Mouse (Mus musculus): ENCODE measurements at regions not wholly inside any gene's neighbourhood (a gene's known extent, or its start where the extent isn't known, plus 50 kb on each side); places are given as distances from the start of the nearest gene placed in this dataset.

DNA sequence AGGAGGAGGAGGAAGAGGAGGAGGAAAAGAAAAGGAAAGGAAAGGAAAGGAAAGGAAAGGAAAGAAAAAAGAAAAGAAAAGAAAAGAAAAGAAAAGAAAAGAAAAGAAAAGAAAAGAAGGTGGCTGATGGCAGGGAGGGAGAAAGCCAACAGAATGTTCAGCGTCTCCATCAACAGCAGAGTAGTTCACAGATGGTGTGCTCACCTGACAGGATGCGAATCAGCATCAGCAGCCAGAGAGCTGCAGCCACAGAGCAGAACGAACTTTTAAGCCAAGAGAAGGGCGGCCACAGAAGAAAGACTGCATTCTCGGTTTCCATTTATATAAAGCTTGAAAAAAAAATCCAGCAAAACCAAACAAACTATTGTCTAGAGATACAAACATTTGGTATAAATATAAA is 140.2 kb downstream of the Utp6 start:
- Histone ChIP-seq H3K9ac (no peak overlapping the region), H3K9me3 (no peaks in the 10 kb centered on the region), H3K4me3 (no peak overlapping the region), H3K27ac (no peak overlapping the region), H3K4me2 (no peak overlapping the region), H3K4me1 (0 out of 2 replicates have a peak, but pooled peaks cover 5% of the 10 kb centered on the region), H3K27me3 (no peaks in the 10 kb centered on the region), H3K36me3 (no peaks in the 10 kb centered on the region)
- ATAC-seq (ENCODE audit: insufficient number of reproducible peaks, low FRiP score, low TSS enrichment, low read depth), result no peak
- WGBS, result 67% methylated on average over 5 of the region's 5 CpGs

DNA sequence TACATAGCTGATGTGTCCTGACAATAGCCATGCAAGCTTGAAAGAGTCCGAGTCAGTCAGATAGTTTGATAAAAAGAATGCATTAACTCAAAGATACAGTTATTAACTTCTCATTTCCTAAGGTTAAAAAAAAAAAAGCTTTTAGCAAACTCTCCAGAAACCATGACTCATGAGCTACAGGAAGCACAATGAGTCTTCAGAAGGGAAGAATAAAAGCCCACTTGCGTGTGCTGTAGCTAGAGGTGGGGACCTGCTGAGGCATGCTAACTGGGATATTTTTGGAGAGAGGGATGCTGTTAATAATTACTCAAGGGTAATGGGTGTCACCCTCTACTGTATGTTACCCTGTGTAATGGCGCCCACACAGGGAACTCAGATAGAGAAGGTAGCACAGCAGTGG is 147.0 kb downstream of the Utp6 start:
- H3K4me3 ChIP-seq, result no peak overlapping the region
- H3K27ac ChIP-seq, result no peak overlapping the region
- H3K27me3 ChIP-seq, result no peaks in the 10 kb centered on the region
- no peaks in the 10 kb centered on the region for H3K9me3 ChIP-seq
- no peaks in the 10 kb centered on the region for H3K36me3 ChIP-seq
- H3K4me1 ChIP-seq, result no peaks in the 10 kb centered on the region
- no peak overlapping the region for H3K9ac ChIP-seq
- H3K4me2 ChIP-seq, result no peak overlapping the region
- ATAC-seq (ENCODE audit: insufficient number of reproducible peaks, low FRiP score, low TSS enrichment, low read depth), result no peak
- WGBS, result 87% methylated on average over 3 of the region's 3 CpGs

DNA sequence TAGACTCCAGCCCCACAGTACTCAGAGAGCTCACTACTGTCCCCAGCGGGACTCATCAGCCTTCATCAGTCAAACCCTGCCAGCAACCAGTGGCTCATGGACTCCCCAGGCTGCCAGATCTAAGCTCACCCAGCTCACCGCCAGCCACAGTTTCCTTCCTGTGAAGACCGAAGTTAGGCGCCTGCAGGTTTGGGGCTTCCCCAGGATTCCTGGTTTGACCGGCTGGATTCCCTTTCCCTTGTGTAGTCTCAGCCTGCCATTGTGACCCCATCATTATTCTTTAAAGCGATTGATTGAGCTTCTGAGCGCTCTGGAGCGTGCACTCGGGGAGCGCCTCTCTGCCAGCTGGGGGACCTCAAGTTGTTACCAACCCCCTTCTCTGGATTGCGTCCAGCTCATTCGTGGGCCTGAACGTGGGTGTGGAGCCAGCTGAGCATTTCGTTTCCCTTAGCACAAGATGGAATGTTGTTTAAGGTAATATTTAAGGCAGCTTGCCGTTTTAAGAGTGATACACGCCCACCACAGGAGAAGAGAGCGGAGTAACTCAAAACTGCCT is 155.2 kb downstream of the Utp6 start:
- Histone ChIP-seq H3K27ac (peak overlapping the region; percentile 91), H3K36me3 (no peaks in the 10 kb centered on the region), H3K4me2 (peak overlapping the region; percentile 31), H3K9ac (no peak overlapping the region), H3K4me3 (peak overlapping the region; percentile 12; the same call in 1 of the 2 replicates), H3K4me1 (peaks cover 60% of the 10 kb centered on the region), H3K27me3 (no peaks in the 10 kb centered on the region), H3K9me3 (no peaks in the 10 kb centered on the region)
- ATAC-seq (ENCODE audit: insufficient number of reproducible peaks, low FRiP score, low TSS enrichment, low read depth), result peak; percentile 27; the same call in 1 of the 2 replicates
- WGBS, result 6% methylated on average over 17 of the region's 17 CpGs

DNA sequence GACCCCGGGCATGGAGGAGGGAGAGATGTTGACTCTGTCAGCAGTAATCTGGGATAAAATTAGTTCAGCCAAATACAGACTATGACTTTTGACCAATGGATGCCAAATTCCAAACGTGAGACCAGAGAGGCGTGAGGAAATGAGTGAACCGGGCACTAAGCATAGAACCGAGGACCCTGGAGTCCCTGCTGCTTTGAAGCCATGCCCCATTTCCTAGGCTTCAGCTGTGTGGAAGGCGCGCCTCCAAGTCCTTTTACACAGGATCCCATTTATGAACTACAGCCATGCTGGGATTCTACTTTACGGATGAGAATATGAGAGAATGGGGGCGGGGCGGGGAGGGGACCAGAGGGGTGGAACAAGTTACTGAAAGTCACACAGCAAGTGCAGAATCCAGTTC is 155.8 kb downstream of the Utp6 start:
- Histone ChIP-seq H3K4me3 (no peak overlapping the region), H3K9me3 (no peaks in the 10 kb centered on the region), H3K4me1 (peaks cover 61% of the 10 kb centered on the region), H3K9ac (no peak overlapping the region), H3K27me3 (no peaks in the 10 kb centered on the region), H3K36me3 (no peaks in the 10 kb centered on the region), H3K4me2 (0 out of 2 replicates have a peak overlapping the region, but pooled peaks have one; percentile 12), H3K27ac (peak overlapping the region; percentile 91)
- peak; percentile 56 for ATAC-seq (ENCODE audit: insufficient number of reproducible peaks, low FRiP score, low TSS enrichment, low read depth)
- WGBS, result 39% methylated on average over 10 of the region's 10 CpGs

DNA sequence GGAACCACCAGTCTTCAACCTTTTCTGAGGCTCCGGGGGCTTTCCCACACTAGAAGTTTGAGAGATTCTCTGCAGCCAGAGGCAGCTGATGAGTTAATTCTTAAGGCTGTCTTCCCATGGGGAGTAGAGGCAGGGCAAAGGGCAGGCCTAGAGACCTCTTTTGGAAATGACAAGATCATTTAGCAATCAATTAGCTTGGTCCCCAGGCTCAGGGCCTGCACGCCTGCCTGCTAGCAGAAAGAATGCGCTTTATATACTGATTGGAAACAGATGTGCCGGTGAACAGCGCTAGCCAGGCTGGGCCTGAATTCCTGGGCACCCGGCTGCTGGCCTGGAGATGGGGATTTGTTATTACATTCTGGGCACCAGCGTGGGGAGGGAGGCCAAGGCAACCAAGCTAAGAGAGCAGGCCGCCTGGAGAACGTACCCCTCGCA is 156.2 kb downstream of the Utp6 start:
- Histone ChIP-seq H3K36me3 (no peaks in the 10 kb centered on the region), H3K4me3 (no peak overlapping the region), H3K4me2 (0 out of 2 replicates have a peak overlapping the region, but pooled peaks have one; percentile 12), H3K9me3 (no peaks in the 10 kb centered on the region), H3K27me3 (no peaks in the 10 kb centered on the region), H3K27ac (peak overlapping the region; percentile 91), H3K9ac (no peak overlapping the region), H3K4me1 (peaks cover 63% of the 10 kb centered on the region)
- peak; percentile 74 for ATAC-seq (ENCODE audit: insufficient number of reproducible peaks, low FRiP score, low TSS enrichment, low read depth)
- 15% methylated on average over 10 of the region's 10 CpGs for WGBS

DNA sequence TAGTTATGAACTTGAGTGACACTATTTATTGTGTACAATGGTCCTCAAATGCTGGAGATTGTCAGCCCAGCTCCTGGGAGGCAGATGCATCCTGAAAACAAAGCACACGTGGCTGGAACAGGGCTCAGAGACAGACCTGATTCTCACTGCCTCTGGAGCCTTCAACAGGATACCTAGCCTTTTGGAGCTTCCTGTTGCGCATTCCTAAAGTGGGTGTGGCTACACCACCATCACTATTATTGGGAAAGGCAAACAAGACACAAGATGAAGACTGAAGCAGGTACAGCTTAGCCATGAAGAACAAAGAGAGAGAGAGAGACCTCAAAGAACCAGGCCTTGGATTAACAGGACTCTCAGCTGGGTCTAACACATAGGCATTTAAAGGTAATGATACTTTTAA is 158.2 kb downstream of the Utp6 start:
- no peak overlapping the region for H3K9ac ChIP-seq
- no peaks in the 10 kb centered on the region for H3K36me3 ChIP-seq
- no peaks in the 10 kb centered on the region for H3K27me3 ChIP-seq
- H3K9me3 ChIP-seq, result no peaks in the 10 kb centered on the region
- no peak overlapping the region for H3K4me3 ChIP-seq
- no peak overlapping the region for H3K4me2 ChIP-seq
- 0 out of 2 replicates have a peak overlapping the region, but pooled peaks have one; percentile 51 for H3K27ac ChIP-seq
- 72% methylated on average over 2 of the region's 2 CpGs for WGBS
- ATAC-seq (ENCODE audit: insufficient number of reproducible peaks, low FRiP score, low TSS enrichment, low read depth), result no peak
- H3K4me1 ChIP-seq, result peaks cover 74% of the 10 kb centered on the region

DNA sequence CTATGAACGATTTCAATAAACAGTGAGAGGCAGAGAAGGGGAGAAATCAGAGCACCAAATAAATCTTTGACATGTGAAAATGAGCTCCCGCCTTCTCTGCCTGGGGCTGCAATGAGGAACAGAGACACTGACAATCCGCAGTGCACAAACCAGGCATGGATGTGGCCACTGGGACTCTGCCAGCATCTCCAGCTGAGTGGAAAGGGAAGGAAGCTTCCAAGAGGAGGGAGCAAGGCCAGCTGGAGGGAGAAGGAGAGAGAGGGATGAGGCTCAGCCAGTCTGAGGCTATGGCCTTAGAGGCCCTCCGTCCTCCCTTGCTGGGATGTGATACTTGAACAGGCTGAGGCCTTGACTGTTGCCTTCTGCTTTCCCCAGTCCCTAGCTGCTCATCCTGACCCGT is 159.2 kb downstream of the Utp6 start:
- peak overlapping the region; percentile 65 for H3K27ac ChIP-seq
- H3K4me1 ChIP-seq, result peaks cover 69% of the 10 kb centered on the region
- no peak overlapping the region for H3K4me3 ChIP-seq
- H3K9me3 ChIP-seq, result no peaks in the 10 kb centered on the region
- no peak overlapping the region for H3K4me2 ChIP-seq
- H3K27me3 ChIP-seq, result no peaks in the 10 kb centered on the region
- H3K36me3 ChIP-seq, result no peaks in the 10 kb centered on the region
- 41% methylated on average over 5 of the region's 5 CpGs for WGBS
- 0 out of 2 replicates have a peak, but pooled peaks have one; percentile 26 for ATAC-seq (ENCODE audit: insufficient number of reproducible peaks, low FRiP score, low TSS enrichment, low read depth)
- no peak overlapping the region for H3K9ac ChIP-seq

DNA sequence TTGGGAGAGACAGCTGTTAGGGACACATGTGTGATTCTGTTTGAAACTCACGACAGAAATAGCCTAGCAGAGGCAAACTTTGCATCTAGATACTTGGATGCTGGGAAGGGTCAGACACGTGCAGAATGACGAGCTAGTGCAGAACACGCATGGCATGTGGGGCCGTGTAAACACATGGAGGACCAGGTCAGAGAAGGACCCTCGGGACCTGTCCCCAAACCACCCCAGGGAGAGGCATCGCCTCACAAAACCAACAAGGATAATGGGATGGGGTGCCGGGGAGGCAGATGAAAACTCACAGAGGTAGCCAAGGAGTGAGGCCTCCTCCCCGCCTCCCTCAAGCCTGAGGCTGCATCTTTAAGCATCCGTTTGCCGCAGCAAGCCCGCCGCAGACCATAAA is 159.6 kb downstream of the Utp6 start:
- no peaks in the 10 kb centered on the region for H3K36me3 ChIP-seq
- H3K9ac ChIP-seq, result no peak overlapping the region
- peak overlapping the region; percentile 65 for H3K27ac ChIP-seq
- no peaks in the 10 kb centered on the region for H3K9me3 ChIP-seq
- no peak overlapping the region for H3K4me3 ChIP-seq
- no peaks in the 10 kb centered on the region for H3K27me3 ChIP-seq
- no peak for ATAC-seq (ENCODE audit: insufficient number of reproducible peaks, low FRiP score, low TSS enrichment, low read depth)
- peaks cover 64% of the 10 kb centered on the region for H3K4me1 ChIP-seq
- H3K4me2 ChIP-seq, result no peak overlapping the region
- WGBS, result 49% methylated on average over 13 of the region's 13 CpGs

DNA sequence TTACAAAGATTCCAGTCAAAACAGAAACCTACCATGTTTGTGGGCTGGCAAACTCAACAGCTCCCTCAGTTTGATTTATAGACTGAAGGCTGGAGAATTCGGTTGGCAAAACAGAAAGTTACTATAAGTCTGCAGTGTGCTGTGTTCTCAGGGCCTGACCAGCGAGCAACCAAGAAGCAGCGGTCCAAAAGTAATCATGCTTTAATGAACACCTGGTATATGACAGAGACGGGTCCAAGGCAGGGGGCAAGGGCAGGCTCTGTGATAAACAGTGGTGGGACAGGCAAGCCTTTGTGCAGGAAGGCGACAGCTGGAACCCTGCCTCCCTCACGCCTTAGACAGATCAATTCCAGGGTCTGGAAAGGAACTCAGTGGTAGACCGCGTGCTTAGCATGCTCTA is 161.9 kb downstream of the Utp6 start:
- peaks cover 41% of the 10 kb centered on the region for H3K4me1 ChIP-seq
- H3K4me2 ChIP-seq, result no peak overlapping the region
- H3K27me3 ChIP-seq, result no peaks in the 10 kb centered on the region
- H3K27ac ChIP-seq, result peak overlapping the region; percentile 73; the same call in 1 of the 2 replicates
- H3K4me3 ChIP-seq, result no peak overlapping the region
- ATAC-seq (ENCODE audit: insufficient number of reproducible peaks, low FRiP score, low TSS enrichment, low read depth), result no peak
- WGBS, result 41% methylated on average over 8 of the region's 8 CpGs
- no peaks in the 10 kb centered on the region for H3K9me3 ChIP-seq
- no peak overlapping the region for H3K9ac ChIP-seq
- H3K36me3 ChIP-seq, result no peaks in the 10 kb centered on the region

DNA sequence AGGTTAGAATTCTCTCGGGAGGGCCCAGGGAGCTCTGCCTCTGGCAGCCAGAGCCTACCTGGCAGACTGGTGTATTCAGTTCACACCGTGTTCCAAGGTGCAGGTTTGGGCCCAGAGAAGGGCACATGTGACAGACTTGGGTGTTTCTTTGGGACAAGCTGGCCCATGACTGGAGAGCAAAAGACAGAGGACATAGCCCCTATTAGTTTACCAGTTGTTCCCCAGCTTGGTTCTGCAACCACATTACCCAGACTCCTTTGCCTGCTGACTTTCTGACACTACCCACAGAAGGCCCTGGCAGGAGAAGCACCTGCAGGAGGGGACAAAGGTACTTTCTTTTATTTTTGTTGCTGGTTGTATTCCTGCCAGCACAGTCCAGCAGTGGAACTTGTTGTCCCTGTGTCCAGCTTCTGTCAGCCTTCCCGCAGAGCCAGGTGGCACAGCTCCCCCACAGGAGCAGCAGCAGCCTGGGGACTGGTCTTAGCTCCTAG is 173.9 kb downstream of the Utp6 start:
- Histone ChIP-seq H3K27ac (no peak overlapping the region), H3K27me3 (no peaks in the 10 kb centered on the region), H3K4me3 (no peak overlapping the region), H3K9ac (no peak overlapping the region), H3K9me3 (no peaks in the 10 kb centered on the region), H3K36me3 (no peaks in the 10 kb centered on the region), H3K4me1 (peaks cover 26% of the 10 kb centered on the region), H3K4me2 (no peak overlapping the region)
- no peak for ATAC-seq (ENCODE audit: insufficient number of reproducible peaks, low FRiP score, low TSS enrichment, low read depth)
- 73% methylated on average over 3 of the region's 3 CpGs for WGBS

DNA sequence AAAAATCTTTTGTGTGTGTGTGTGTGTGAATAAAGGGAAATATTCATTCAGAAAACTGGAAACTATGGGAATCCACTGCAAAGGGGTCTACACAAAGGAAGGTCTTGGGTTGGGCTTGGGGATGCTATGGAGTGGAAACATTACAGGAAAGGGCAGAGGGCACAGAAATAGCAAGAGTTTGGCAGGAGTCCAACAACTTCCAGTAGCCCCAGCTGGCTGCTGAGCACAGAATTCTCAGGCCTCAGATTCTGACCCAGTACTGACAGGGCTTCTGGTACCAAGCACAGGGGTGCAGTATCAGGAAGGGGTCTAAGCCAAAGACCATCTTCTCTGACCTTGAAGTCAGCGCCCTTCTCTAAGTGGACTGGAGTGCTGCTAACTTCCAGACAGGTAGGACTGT is 174.4 kb downstream of the Utp6 start:
- Histone ChIP-seq H3K4me3 (no peak overlapping the region), H3K4me1 (peaks cover 23% of the 10 kb centered on the region), H3K9ac (no peak overlapping the region), H3K27me3 (no peaks in the 10 kb centered on the region), H3K36me3 (no peaks in the 10 kb centered on the region), H3K4me2 (no peak overlapping the region), H3K9me3 (no peaks in the 10 kb centered on the region), H3K27ac (no peak overlapping the region)
- 89% methylated on average over 1 of the region's 1 CpGs for WGBS
- ATAC-seq (ENCODE audit: insufficient number of reproducible peaks, low FRiP score, low TSS enrichment, low read depth), result no peak

DNA sequence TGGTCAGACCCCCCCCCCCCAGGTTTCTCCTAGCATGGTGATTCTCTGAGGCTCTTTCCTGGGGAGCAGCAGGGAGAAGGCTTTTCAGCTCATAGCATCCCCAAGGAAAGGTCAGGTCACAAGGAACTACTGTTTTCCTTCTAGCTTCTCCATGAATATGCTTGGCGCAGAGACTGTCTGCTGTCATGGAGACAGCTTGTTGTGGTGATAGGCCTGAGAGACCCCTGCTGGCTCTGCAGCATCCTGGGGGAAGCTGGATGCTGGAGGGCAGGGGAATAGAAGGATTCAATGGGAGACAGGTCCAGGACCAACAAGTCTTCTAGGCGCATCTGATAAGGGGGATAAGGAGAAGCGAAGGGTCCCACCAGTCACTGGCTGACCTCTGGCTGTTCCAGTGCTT is 178.1 kb downstream of the Utp6 start:
- H3K4me1 ChIP-seq, result no peaks in the 10 kb centered on the region
- H3K36me3 ChIP-seq, result no peaks in the 10 kb centered on the region
- no peak overlapping the region for H3K27ac ChIP-seq
- no peak for ATAC-seq (ENCODE audit: insufficient number of reproducible peaks, low FRiP score, low TSS enrichment, low read depth)
- no peak overlapping the region for H3K4me3 ChIP-seq
- H3K4me2 ChIP-seq, result no peak overlapping the region
- no peak overlapping the region for H3K9ac ChIP-seq
- WGBS, result 78% methylated on average over 3 of the region's 3 CpGs
- no peaks in the 10 kb centered on the region for H3K27me3 ChIP-seq
- H3K9me3 ChIP-seq, result no peaks in the 10 kb centered on the region

DNA sequence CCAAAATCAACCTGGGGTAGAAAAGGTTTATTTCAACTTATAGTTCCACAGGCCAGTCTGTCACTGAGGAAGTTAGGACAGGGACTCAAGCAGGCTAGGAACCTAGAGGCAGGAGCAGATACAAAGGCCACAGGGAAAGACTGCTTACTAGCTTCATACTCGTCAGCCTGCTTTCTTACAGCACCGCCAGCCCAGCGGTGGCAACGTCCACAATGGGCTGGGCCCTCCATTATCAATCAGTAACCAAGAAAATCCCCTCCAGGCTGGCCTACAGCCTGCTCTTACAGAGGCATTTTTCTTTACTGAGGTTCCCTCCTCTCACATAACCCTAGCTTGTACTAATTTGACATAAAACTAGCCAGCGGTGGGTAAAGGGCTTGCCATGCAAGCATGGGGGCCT is 180.2 kb downstream of the Utp6 start:
- Histone ChIP-seq H3K4me1 (0 out of 2 replicates have a peak, but pooled peaks cover 4% of the 10 kb centered on the region), H3K4me2 (no peak overlapping the region), H3K27ac (no peak overlapping the region), H3K9ac (no peak overlapping the region), H3K4me3 (no peak overlapping the region), H3K27me3 (no peaks in the 10 kb centered on the region), H3K9me3 (no peaks in the 10 kb centered on the region), H3K36me3 (no peaks in the 10 kb centered on the region)
- no peak for ATAC-seq (ENCODE audit: insufficient number of reproducible peaks, low FRiP score, low TSS enrichment, low read depth)
- 76% methylated on average over 5 of the region's 5 CpGs for WGBS
